Mouse (Mus musculus) myocyte (in vitro differentiated cells): ENCODE measurements around the gene Retnlg.

Experiments
- CEBPB ChIP-seq: IDR thresholded peaks from 2 replicates; pipeline ENCODE4 v1.6.1; 2011; ENCODE audit warnings: mild to moderate bottlenecking, moderate library complexity; ENCODE audit not compliant: poor library complexity, insufficient read depth, severe bottlenecking
- E2F4 ChIP-seq: IDR thresholded peaks from one replicate; pipeline ENCODE4 v1.6.1; 2011; ENCODE audit warnings: mild to moderate bottlenecking, control low read depth, moderate library complexity; ENCODE audit not compliant: insufficient read depth
- MAX ChIP-seq: IDR thresholded peaks from one replicate; pipeline ENCODE4 v1.6.1; 2011; ENCODE audit warnings: low read depth, mild to moderate bottlenecking, control low read depth
- MYOD1 ChIP-seq, 3 experiments: IDR thresholded peaks; one replicate each; pipeline ENCODE4 v1.6.1; 2011; ENCODE audit warnings: control low read depth in 2 of 3, low read depth in 2 of 3, mild to moderate bottlenecking in 2 of 3, moderate library complexity in 1 of 3; ENCODE audit not compliant: insufficient read length in 2 of 3, control insufficient read depth in 1 of 3
- POLR2A ChIP-seq: IDR thresholded peaks from one replicate; pipeline ENCODE4 v1.6.1; 2011; ENCODE audit warnings: low read depth, mild to moderate bottlenecking, control low read depth, moderate library complexity; ENCODE audit not compliant: insufficient read length
- POLR2AphosphoS2 ChIP-seq: IDR thresholded peaks from one replicate; pipeline ENCODE4 v1.6.1; 2011; ENCODE audit warnings: low read depth, control low read depth; ENCODE audit not compliant: insufficient read length
- USF1 ChIP-seq: IDR thresholded peaks from one replicate; pipeline ENCODE4 v1.6.1; 2011; ENCODE audit warnings: low read depth, mild to moderate bottlenecking, control low read depth, moderate library complexity

DNA sequence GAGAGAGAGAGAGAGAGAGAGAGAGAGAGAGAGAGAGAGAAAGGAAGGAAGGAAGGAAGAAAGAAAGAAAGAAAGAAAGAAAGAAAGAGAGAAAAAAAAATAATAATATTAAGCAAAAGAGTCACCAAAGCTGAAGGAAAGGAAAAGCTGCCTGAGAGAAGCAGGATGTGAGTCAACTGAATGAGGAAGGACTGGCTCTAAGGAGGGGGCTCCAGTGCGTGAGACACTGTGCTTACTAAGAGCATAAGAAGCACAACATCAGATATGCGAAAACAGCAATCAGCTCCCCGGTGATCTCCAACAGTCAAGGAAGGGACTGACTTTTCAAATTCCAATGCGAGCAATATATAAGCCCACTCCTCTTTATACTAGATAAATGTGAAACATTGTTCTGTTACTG, 43.4 kb upstream of the Retnlg start:
- TF ChIP-seq POLR2A (no peak), E2F4 (no peak), POLR2AphosphoS2 (no peak), MAX (no peak), USF1 (no peak), CEBPB (no peak), MYOD1 (IDR thresholded peaks at IDR 0.05; ENCODE audit: control insufficient read depth in 1 of 3, insufficient read length in 2 of 3, low read depth in 2 of 3) (no peak)
